Mouse (Mus musculus): ENCODE results near the gene Rpl19.

Gene Rpl19

GRCm38 (mm10) chr11:97998898-97999608 lies 27.5 kb upstream of the Rpl19 start:
- DNase-seq (ENCODE audit: extremely low read depth, low read depth, low spot score), result no peak

GRCm38 (mm10) chr11:97999748-98000147 lies 26.8 kb upstream of the Rpl19 start:
- DNase-seq (ENCODE audit: extremely low read depth, low read depth, low spot score), result no peak

- no peak for DNase-seq (ENCODE audit: extremely low read depth, low read depth, low spot score)
Measured at GRCm38 (mm10) chr11:98000378-98001140, 26.0 kb upstream of the Rpl19 start.

GRCm38 (mm10) chr11:98001351-98001824 lies 25.1 kb upstream of the Rpl19 start:
- no peak for DNase-seq (ENCODE audit: extremely low read depth, low read depth, low spot score)

GRCm38 (mm10) chr11:98001986-98002385 lies 24.5 kb upstream of the Rpl19 start:
- no peak for DNase-seq (ENCODE audit: extremely low read depth, low read depth, low spot score)

GRCm38 (mm10) chr11:98002627-98003026 lies 23.9 kb upstream of the Rpl19 start:
- DNase-seq (ENCODE audit: extremely low read depth, low read depth, low spot score), result no peak

GRCm38 (mm10) chr11:98003171-98003671 lies 23.3 kb upstream of the Rpl19 start:
- no peak for DNase-seq (ENCODE audit: extremely low read depth, low read depth, low spot score)

- DNase-seq (ENCODE audit: extremely low read depth, low read depth, low spot score), result no peak
Measured at GRCm38 (mm10) chr11:98004161-98004560, 22.3 kb upstream of the Rpl19 start.

GRCm38 (mm10) chr11:98005076-98005475 lies 21.4 kb upstream of the Rpl19 start:
- DNase-seq (ENCODE audit: extremely low read depth, low read depth, low spot score), result no peak

- DNase-seq (ENCODE audit: extremely low read depth, low read depth, low spot score), result no peak
Measured at GRCm38 (mm10) chr11:98005686-98006085, 20.8 kb upstream of the Rpl19 start.

- DNase-seq (ENCODE audit: extremely low read depth, low read depth, low spot score), result no peak
Measured at GRCm38 (mm10) chr11:98008087-98008486, 18.4 kb upstream of the Rpl19 start.

- DNase-seq (ENCODE audit: extremely low read depth, low read depth, low spot score), result no peak
Measured at GRCm38 (mm10) chr11:98011716-98012115, 14.8 kb upstream of the Rpl19 start.

- no peak for DNase-seq (ENCODE audit: extremely low read depth, low read depth, low spot score)
Measured at GRCm38 (mm10) chr11:98012831-98013230, 13.7 kb upstream of the Rpl19 start.

- DNase-seq (ENCODE audit: extremely low read depth, low read depth, low spot score), result no peak
Measured at GRCm38 (mm10) chr11:98016177-98016576, 10.3 kb upstream of the Rpl19 start.

- DNase-seq (ENCODE audit: extremely low read depth, low read depth, low spot score), result no peak
Measured at GRCm38 (mm10) chr11:98016824-98017223, 9.7 kb upstream of the Rpl19 start.

- no peak for DNase-seq (ENCODE audit: extremely low read depth, low read depth, low spot score)
Measured at GRCm38 (mm10) chr11:98018222-98018621, 8.3 kb upstream of the Rpl19 start.

- DNase-seq (ENCODE audit: extremely low read depth, low read depth, low spot score), result no peak
Measured at GRCm38 (mm10) chr11:98018858-98019641, 7.5 kb upstream of the Rpl19 start.

GRCm38 (mm10) chr11:98019883-98020610 lies 6.5 kb upstream of the Rpl19 start:
- no peak for DNase-seq (ENCODE audit: extremely low read depth, low read depth, low spot score)

GRCm38 (mm10) chr11:98020710-98021109 lies 5.8 kb upstream of the Rpl19 start:
- no peak for DNase-seq (ENCODE audit: extremely low read depth, low read depth, low spot score)

GRCm38 (mm10) chr11:98021118-98021517 lies 5.4 kb upstream of the Rpl19 start:
- DNase-seq (ENCODE audit: extremely low read depth, low read depth, low spot score), result no peak

Measured in fat pad, adult 2 months (tissue).